Mouse (Mus musculus): ENCODE measurements around the gene Ccdc187. TPM values are rescaled to one million over a fixed set of nuclear protein-coding genes. Genes with fewer than 3 reads are reported as not detected.

Gene Ccdc187
- polyA plus RNA-seq, 1 experiment, result not detected

DNA sequence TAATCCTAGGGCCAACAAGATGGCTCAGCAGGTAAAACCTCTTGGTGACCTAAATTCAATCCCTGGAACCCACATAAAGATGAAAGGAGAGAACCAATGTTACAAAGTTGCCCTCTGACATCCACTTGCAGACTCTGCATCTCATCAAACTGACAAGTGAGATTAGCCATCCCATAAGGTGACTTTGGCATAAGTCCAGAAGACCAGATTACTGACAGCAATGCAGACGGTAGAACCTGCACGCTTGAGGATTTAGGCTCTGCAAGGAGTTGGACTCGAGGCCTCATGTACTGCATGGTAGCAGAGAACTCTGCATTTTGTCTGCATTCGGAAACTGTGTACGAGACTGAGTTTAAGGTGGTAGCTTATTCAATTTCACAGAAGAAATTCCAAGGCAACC is 4.2 kb downstream of the Ccdc187 start:
- Histone ChIP-seq H3K9me3 (no peaks in the 10 kb centered on the region), H3K27me3 (replicated peaks) (peaks cover 68% of the 10 kb centered on the region), H3K4me1 (peaks cover 8% of the 10 kb centered on the region), H3K36me3 (replicated peaks; ENCODE audit: low read length) (no peaks in the 10 kb centered on the region), H3K4me3 (replicated peaks) (no peak overlapping the region)
- TF ChIP-seq FLI1 (IDR thresholded peaks at IDR 0.05; ENCODE audit: low read length) (no peak), GATA1 (IDR thresholded peaks at IDR 0.05; ENCODE audit: borderline replicate concordance, low read length) (no peak)

DNA sequence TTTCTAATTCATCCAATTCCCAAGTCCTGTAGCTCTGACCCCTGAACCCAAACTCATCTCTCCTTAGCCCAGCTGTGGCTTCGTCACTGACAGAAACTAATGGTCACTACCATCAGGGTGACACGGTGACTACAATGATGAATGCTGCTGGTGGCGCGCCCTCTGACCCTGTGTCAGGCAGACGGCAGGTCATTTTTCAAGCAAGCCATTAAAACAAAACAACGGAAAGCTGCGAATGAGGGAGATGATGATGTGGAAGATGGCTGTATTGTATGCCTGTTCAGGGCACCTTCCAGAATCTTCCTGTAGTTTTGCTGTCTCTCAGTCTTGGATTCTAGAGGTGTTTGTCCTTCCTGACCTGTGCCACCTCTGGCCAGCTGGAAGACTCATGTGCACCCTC is 8.0 kb downstream of the Ccdc187 start:
- no peaks in the 10 kb centered on the region for H3K9me3 ChIP-seq
- peaks cover 8% of the 10 kb centered on the region for H3K4me1 ChIP-seq
- peaks cover 64% of the 10 kb centered on the region for H3K27me3 ChIP-seq (replicated peaks)

DNA sequence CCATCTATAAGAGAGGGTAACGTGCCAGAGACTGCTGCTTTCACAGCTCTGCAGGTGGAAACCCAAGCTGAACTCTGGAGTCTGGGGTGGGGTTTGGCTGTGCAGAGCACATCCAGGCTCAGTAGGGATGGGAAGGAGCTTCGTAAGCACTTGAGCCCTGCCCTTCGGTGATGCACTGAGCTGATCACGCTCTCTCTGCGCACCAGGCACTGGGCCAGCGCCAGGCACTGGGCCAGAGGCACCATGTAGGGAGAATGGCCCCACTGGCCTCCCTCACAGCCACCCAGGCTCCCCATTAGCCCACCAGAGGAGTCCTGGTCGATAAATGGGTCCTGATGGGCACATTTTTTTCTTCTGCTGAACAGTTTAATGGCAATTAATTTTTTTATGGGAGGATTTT is 8.6 kb downstream of the Ccdc187 start:
- Histone ChIP-seq H3K4me1 (peaks cover 6% of the 10 kb centered on the region), H3K9me3 (no peaks in the 10 kb centered on the region), H3K36me3 (replicated peaks; ENCODE audit: low read length) (no peaks in the 10 kb centered on the region), H3K4me3 (replicated peaks) (no peak overlapping the region), H3K27me3 (replicated peaks) (peaks cover 66% of the 10 kb centered on the region)
- no peak for TF ChIP-seq GATA1 (IDR thresholded peaks at IDR 0.05; ENCODE audit: borderline replicate concordance, low read length)
- TF ChIP-seq FLI1 (IDR thresholded peaks at IDR 0.05; ENCODE audit: low read length), result no peak

More for the DNA sequence above, 8.0 kb downstream of the Ccdc187 start:
- Histone ChIP-seq H3K36me3 (replicated peaks; ENCODE audit: low read length) (no peaks in the 10 kb centered on the region), H3K4me3 (replicated peaks) (no peak overlapping the region)
- no peak for TF ChIP-seq GATA1 (IDR thresholded peaks at IDR 0.05; ENCODE audit: borderline replicate concordance, low read length)
- TF ChIP-seq FLI1 (IDR thresholded peaks at IDR 0.05; ENCODE audit: low read length), result no peak

DNA sequence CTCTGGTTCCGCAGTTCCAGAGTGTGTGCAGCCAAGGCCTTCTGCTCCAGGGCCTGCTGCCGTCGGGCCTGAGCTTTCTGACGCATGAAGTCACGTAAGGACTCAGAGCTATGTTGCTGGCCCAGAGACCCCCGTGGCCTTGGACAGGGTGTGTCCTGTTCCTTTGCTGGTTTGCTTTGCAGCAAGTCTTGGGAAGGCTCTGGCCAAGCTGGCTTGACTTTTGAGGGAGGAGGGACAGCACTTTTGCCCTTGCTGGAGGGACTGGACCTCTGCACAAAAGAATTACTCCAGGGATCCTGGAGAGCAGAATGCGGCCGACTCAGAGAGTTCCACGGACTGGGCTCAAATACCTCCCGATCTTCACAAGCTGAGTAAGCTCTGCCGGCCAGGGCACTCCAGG is 13.8 kb downstream of the Ccdc187 start:
- Histone ChIP-seq H3K4me1 (no peaks in the 10 kb centered on the region; the same call in 1 of the 2 replicates), H3K27me3 (replicated peaks) (peaks cover 68% of the 10 kb centered on the region), H3K36me3 (replicated peaks; ENCODE audit: low read length) (no peaks in the 10 kb centered on the region), H3K9me3 (no peaks in the 10 kb centered on the region), H3K4me3 (replicated peaks) (no peak overlapping the region)
- TF ChIP-seq GATA1 (IDR thresholded peaks at IDR 0.05; ENCODE audit: borderline replicate concordance, low read length) (no peak), FLI1 (IDR thresholded peaks at IDR 0.05; ENCODE audit: low read length) (no peak)

GRCm38 (mm10) chr2:26279712-26280111 is 14.6 kb downstream of the Ccdc187 start:
- Histone ChIP-seq H3K9me3 (no peaks in the 10 kb centered on the region), H3K27me3 (replicated peaks) (peaks cover 73% of the 10 kb centered on the region), H3K4me3 (replicated peaks) (no peak overlapping the region), H3K4me1 (peaks cover 5% of the 10 kb centered on the region), H3K36me3 (replicated peaks; ENCODE audit: low read length) (no peaks in the 10 kb centered on the region)
- no peak for TF ChIP-seq FLI1 (IDR thresholded peaks at IDR 0.05; ENCODE audit: low read length)
- no peak for TF ChIP-seq GATA1 (IDR thresholded peaks at IDR 0.05; ENCODE audit: borderline replicate concordance, low read length)

DNA sequence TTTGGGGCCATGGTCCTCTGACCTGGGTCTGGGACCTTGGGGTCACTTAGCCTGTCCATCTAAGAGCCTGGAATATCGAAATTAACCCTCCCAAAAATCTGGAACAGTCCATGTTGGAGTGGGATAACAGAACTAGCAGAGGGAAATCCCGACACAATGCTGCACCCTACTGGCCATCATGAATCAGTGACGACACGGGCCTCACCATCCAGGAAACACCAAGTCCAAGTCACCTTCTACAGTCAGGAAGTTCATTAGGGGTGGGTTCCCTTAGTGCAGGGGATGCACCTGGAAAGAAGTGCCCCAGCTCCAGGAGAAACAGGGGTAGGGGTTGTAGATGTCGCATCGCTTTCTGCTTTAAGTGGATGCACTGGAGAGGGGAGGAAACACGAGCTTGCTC is 20.7 kb downstream of the Ccdc187 start:
- Histone ChIP-seq H3K27me3 (replicated peaks) (peaks cover 68% of the 10 kb centered on the region), H3K36me3 (replicated peaks; ENCODE audit: low read length) (no peaks in the 10 kb centered on the region), H3K4me1 (peaks cover 19% of the 10 kb centered on the region), H3K9me3 (no peaks in the 10 kb centered on the region), H3K4me3 (replicated peaks) (no peak overlapping the region)
- TF ChIP-seq GATA1 (IDR thresholded peaks at IDR 0.05; ENCODE audit: borderline replicate concordance, low read length), result no peak
- TF ChIP-seq FLI1 (IDR thresholded peaks at IDR 0.05; ENCODE audit: low read length), result no peak

DNA sequence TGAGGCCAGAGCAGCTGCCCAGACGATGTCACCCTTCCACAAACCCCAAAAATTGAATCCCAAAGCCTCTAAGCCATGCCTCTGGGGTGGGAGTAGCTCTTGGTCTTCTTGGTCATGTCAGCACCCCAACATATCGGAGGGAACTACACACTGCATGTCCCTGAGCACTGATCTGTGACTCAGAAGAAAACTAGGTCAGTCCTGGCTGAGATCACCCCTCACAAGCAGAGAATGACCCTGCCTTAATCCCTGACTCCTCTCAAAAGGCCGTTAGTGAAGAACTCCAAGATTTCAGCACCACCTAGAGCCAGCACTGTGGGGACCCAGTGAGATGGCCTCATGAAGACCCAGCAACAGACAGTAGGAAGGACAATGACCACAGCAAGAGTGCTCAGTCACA is 26.1 kb downstream of the Ccdc187 start:
- Histone ChIP-seq H3K4me3 (replicated peaks) (no peak overlapping the region), H3K27me3 (replicated peaks) (peaks cover 80% of the 10 kb centered on the region), H3K36me3 (replicated peaks; ENCODE audit: low read length) (no peaks in the 10 kb centered on the region), H3K9me3 (no peaks in the 10 kb centered on the region), H3K4me1 (peaks cover 5% of the 10 kb centered on the region; the same call in 1 of the 2 replicates)
- TF ChIP-seq GATA1 (IDR thresholded peaks at IDR 0.05; ENCODE audit: borderline replicate concordance, low read length) (no peak), FLI1 (IDR thresholded peaks at IDR 0.05; ENCODE audit: low read length) (no peak)

GRCm38 (mm10) chr2:26266066-26266742 is 28.2 kb downstream of the Ccdc187 start:
- Histone ChIP-seq H3K36me3 (replicated peaks; ENCODE audit: low read length) (no peaks in the 10 kb centered on the region), H3K4me3 (replicated peaks) (no peak overlapping the region), H3K4me1 (peaks cover 5% of the 10 kb centered on the region; the same call in 1 of the 2 replicates), H3K27me3 (replicated peaks) (peaks cover 61% of the 10 kb centered on the region), H3K9me3 (no peaks in the 10 kb centered on the region)
- TF ChIP-seq FLI1 (IDR thresholded peaks at IDR 0.05; ENCODE audit: low read length), result no peak
- no peak for TF ChIP-seq GATA1 (IDR thresholded peaks at IDR 0.05; ENCODE audit: borderline replicate concordance, low read length)

- TF ChIP-seq GATA1 (IDR thresholded peaks at IDR 0.05; ENCODE audit: borderline replicate concordance, low read length), result no peak
- no peak for TF ChIP-seq FLI1 (IDR thresholded peaks at IDR 0.05; ENCODE audit: low read length)
- no peaks in the 10 kb centered on the region for H3K9me3 ChIP-seq
- peaks cover 5% of the 10 kb centered on the region; the same call in 1 of the 2 replicates for H3K4me1 ChIP-seq
- H3K36me3 ChIP-seq (replicated peaks; ENCODE audit: low read length), result no peaks in the 10 kb centered on the region
- peaks cover 56% of the 10 kb centered on the region for H3K27me3 ChIP-seq (replicated peaks)
- no peak overlapping the region for H3K4me3 ChIP-seq (replicated peaks)
Measured at GRCm38 (mm10) chr2:26265095-26265494, 29.3 kb downstream of the Ccdc187 start.

GRCm38 (mm10) chr2:26264646-26265045 is 29.7 kb downstream of the Ccdc187 start:
- Histone ChIP-seq H3K4me3 (replicated peaks) (no peak overlapping the region), H3K27me3 (replicated peaks) (peaks cover 56% of the 10 kb centered on the region), H3K4me1 (peaks cover 5% of the 10 kb centered on the region; the same call in 1 of the 2 replicates), H3K36me3 (replicated peaks; ENCODE audit: low read length) (no peaks in the 10 kb centered on the region), H3K9me3 (no peaks in the 10 kb centered on the region)
- no peak for TF ChIP-seq FLI1 (IDR thresholded peaks at IDR 0.05; ENCODE audit: low read length)
- no peak for TF ChIP-seq GATA1 (IDR thresholded peaks at IDR 0.05; ENCODE audit: borderline replicate concordance, low read length)

Data from megakaryocyte, embryonic 14.5 days (primary cell).